Mouse (Mus musculus) CH12.LX (cell line): ENCODE results near the gene Irf2bp2.

Experiments
- GABPA ChIP-seq: IDR thresholded peaks from 2 replicates; pipeline ENCODE4 v1.6.1; 2012; ENCODE audit warnings: low read depth, low read length, improper control_type of control experiment, inconsistent platforms; ENCODE audit not compliant: insufficient replicate concordance
- HCFC1 ChIP-seq: IDR thresholded peaks from 2 replicates; pipeline ENCODE4 v1.6.1; 2012; ENCODE audit warnings: low read depth, mild to moderate bottlenecking, inconsistent platforms, low read length, improper control_type of control experiment

DNA sequence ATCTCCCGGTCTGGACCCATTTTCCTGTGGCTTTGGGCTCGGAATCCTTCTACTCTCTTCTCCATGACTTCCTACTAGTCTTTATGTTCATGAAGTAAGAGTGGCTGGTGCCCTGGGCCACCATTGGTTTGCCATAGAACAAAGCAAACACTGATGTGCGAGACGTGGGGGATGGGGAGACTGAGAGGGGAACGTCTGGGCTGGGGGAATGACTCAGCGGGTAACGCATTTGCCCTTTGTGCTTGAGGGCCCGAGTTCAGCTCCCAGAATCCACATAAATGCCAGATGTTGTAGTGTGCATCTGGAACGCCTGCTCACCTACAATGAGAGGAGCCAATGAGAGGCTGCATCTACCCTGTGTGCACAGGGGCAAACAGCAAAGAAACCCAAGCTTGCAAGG lies 36.4 kb downstream of the Irf2bp2 start:
- no peak for TF ChIP-seq GABPA
- TF ChIP-seq HCFC1 = no peak
